Mouse (Mus musculus) heart, adult 18-20 months (tissue): ENCODE data around the gene Olfr102. TPM values are rescaled to one million over a fixed set of nuclear protein-coding genes. Genes with fewer than 3 reads are reported as not detected.

Experiments
- DNase-seq, 2 experiments: peaks; one replicate each; pipeline ENCODE4 v3.0.0; 2021 to 2022; ENCODE audit warnings: mixed read lengths in 1 of 2
- long read RNA-seq, 2 experiments: library from polyadenylated mRNA; stranded (forward); transcript quantifications; one replicate each; pipeline ENCODE4 v2.0.0; 2021
- total RNA-seq, 2 experiments: library from RNA; stranded (reverse); gene quantifications; 2 replicates each; pipeline ENCODE4 v1.2.3; 2021

Gene Olfr102
- not detected for total RNA-seq
- long read RNA-seq, experiment 1, result 0 reads
- long read RNA-seq, experiment 2, result 0 reads

DNA sequence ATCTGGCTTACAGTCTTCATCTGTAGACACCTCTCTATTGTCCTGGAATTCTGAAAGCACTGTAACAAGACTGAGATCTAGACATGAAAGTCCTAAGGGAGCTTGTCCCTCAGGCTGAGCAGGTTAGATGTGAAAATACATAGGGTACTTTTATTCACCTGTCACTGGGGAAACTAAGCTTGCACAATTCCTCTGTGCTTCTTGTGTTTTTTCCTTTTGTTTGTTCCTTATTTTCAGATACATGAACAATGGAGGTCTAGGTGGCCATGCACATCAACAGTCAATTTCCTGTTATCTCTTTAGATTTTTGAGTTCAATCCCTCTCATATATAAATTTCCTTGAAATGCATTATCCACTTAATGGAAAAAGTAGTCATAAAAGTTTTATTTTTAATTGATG, at the start of gene Olfr102:
Gene Olfr102, minus strand, starts transcription at position 101 of the 400 bp plus-strand sequence.
- no peak for DNase-seq

DNA sequence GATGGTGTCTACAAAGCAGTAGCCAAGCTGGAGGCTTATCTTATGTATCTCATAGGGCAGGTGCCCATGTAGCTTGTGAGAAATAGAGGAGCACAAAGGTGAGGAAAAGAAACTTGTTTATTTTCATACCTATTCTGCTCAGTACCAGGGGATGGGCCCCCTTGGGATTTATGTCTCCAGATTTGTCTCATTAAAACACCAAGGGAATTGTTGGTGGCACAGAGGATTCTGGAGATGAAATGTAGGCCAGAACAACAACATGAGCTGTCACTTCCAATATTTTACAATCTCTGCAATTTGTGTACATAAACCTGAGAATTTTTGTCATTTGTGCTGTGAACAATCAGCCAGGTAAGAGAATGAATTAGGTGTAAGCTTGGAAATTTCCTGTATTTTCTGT, 42.4 kb upstream of the Olfr102 start, which contains the start of gene Olfr104-ps:
Gene Olfr104-ps, plus strand, starts transcription at position 301 of the 400 bp plus-strand sequence.
- DNase-seq, result no peak

DNA sequence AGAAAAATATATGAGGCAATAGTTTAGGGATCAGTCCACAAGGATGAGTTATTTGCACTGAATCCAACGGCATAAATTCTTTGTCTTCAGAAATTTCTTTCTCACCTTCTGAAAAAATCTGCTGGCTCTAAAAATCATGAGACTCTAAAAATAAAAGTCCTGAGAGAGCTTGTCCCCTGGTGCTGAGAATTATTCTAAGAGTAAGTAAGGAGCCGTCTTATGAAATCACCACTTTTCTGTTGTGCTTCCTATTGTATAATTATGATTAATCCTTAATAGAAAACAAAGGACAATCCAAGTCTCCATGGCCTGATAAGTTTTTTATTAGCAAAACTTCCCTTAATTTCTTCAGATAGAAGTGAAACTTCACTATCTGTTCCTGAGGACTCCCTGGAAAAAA, 22.7 kb upstream of the Olfr102 start, which contains the start of gene Olfr103:
Gene Olfr103, minus strand, starts transcription at position 101 of the 400 bp plus-strand sequence.
- no peak for DNase-seq

DNA sequence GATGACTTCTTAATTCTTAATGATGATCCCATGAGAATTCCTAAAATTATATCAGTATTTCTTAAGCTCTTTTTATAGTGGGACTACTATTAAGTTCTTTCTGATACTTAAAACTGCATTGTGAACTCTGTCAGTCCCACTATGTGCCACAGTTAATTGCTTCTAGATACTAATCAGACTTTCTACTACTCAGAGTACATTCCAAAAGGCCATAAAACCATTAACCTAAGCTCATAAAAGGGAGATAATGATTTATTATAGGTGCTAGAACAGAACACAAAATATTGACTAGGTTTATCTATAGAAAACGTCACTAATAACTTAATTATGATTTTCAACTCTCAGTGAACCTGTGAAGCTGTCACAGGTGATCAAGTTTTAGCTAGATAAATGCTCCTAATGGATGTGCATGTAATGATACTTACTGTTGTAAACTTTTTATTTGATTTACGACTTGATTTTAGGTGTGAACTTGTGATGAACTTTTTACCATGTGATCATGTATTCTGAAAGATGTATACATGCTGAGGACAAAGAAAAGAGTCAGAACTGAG, 6.6 kb downstream of the Olfr102 start:
- no peak for DNase-seq

DNA sequence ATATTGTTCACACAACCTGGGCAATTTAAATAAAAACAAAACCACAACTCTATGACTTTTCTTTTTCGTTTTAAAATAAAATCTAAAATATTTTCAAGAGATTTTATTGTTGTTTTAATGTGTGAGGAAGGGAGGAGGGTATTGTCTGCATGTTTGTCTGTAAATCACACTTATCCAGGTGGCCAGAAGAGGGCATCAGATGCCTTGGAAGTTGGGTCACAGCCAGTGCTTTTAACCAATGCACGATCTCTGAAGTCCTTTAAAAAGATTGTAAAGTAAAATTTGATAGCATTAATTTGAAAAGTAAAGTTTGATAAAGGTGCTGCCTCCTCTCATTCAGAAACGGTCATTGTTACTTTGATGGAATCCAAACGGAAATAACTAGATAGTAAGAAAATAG, 8.4 kb downstream of the Olfr102 start:
- DNase-seq, result no peak

GRCm38 (mm10) chr17:37304213-37304612, 12.6 kb downstream of the Olfr102 start, which contains the start of gene Olfr101:
TSS of gene Olfr101 (minus strand) at chr17:37304313.
- no peak for DNase-seq

GRCm38 (mm10) chr17:37283360-37283759, 33.5 kb downstream of the Olfr102 start, which contains the start of gene Olfr99:
TSS of gene Olfr99 (minus strand) at chr17:37283460.
- DNase-seq, result no peak

GRCm38 (mm10) chr17:37280331-37280730, 36.5 kb downstream of the Olfr102 start:
- DNase-seq, result no peak

DNA sequence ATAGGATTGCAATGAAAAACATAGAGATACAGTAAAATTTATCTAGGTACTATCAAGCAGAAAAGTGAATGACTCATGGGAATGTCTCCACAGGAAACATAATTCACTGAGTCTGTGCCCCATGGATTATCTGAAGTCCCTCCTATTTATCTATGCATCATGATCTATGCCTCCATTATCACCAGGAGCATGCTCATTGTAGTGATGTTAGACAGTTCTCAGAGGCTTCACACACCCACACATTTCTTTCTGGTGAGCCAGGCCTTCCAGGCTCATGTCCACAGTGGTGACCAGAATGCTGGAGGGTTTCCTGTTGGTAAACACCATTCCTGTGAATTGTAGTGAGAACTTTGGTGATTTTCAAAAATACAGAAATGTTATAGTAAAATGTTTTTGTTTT, 40.3 kb downstream of the Olfr102 start:
- DNase-seq, result no peak

GRCm38 (mm10) chr17:37275626-37276248, 41.1 kb downstream of the Olfr102 start:
- DNase-seq, result peak in 1 of 2 experiments; percentile 22

DNA sequence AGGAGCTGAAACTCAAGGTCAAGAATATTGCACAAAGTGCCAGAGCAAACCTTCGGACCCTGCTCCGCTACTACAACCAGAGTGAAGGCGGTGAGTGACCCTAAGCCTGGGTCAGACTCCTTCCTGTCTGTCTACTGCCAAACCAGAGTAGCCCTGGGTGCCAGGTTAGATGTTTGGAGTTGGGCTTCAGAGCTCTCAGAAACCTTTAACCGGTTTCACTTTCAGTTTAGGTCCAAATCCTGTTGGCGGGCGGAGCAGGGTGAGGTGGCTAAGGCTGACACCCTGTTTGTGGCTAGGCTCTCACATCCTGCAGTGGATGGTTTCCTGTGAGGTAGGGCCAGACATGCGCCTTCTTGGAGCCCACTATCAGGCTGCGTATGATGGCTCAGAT, 46.2 kb downstream of the Olfr102 start:
- DNase-seq, result peak; percentile 78 to 86

GRCm38 (mm10) chr17:37270058-37270701, 46.7 kb downstream of the Olfr102 start, which contains the start of gene H2-M3:
TSS of gene H2-M3 (plus strand) at chr17:37270220.
- DNase-seq, result peak; percentile 95 to 99

- no peak for DNase-seq
These were observed 53.2 kb downstream of the Olfr102 start, which contains the start of gene Olfr98 for GRCm38 (mm10) chr17:37263626-37264025. TSS of gene Olfr98 (minus strand) at chr17:37263749.

Other genes starting within 250 kb of the Olfr102 start
- not detected for gene Olfr90, start 228.6 kb downstream of the Olfr102 start, total RNA-seq
- not detected for gene Olfr91, start 218.8 kb downstream of the Olfr102 start, total RNA-seq
- gene Olfr92, start 197.0 kb downstream of the Olfr102 start, total RNA-seq, result not detected
- gene Olfr93, start 155.6 kb downstream of the Olfr102 start, total RNA-seq, result not detected
- gene Ubd, start 123.2 kb downstream of the Olfr102 start, total RNA-seq, result 1 to 10 TPM in 1 of 2 experiments, not detected in 1; 1.2 TPM
- gene Olfr94, start 116.1 kb downstream of the Olfr102 start, total RNA-seq, result not detected
- not detected for gene Olfr95, start 103.9 kb downstream of the Olfr102 start, total RNA-seq
- not detected for gene Olfr96, start 96.9 kb downstream of the Olfr102 start, total RNA-seq
- gene Olfr97, start 79.7 kb downstream of the Olfr102 start, total RNA-seq, result not detected
- not detected for gene Olfr98, start 53.3 kb downstream of the Olfr102 start, total RNA-seq
- 1 to 10 TPM; 4.1 to 5.4 TPM for gene H2-M3, start 46.8 kb downstream of the Olfr102 start, total RNA-seq
- gene Olfr99, start 33.6 kb downstream of the Olfr102 start, total RNA-seq, result not detected
- gene Olfr101, start 12.7 kb downstream of the Olfr102 start, total RNA-seq, result not detected
- not detected for gene Olfr103, start 22.6 kb upstream of the Olfr102 start, total RNA-seq
- not detected for gene Olfr104-ps, start 42.5 kb upstream of the Olfr102 start, total RNA-seq
- not detected for gene Olfr105-ps, start 62.0 kb upstream of the Olfr102 start, total RNA-seq
- not detected for gene Olfr106-ps, start 73.3 kb upstream of the Olfr102 start, total RNA-seq
- not detected for gene Olfr107, start 82.2 kb upstream of the Olfr102 start, total RNA-seq
- not detected for gene Olfr108, start 128.4 kb upstream of the Olfr102 start, total RNA-seq
- not detected for gene Olfr109, start 141.9 kb upstream of the Olfr102 start, total RNA-seq
- 1 to 10 TPM in 1 of 2 experiments, not detected in 1; 1.3 TPM for gene H2-M2, start 166.5 kb upstream of the Olfr102 start, total RNA-seq
- gene Olfr110, start 175.4 kb upstream of the Olfr102 start, total RNA-seq, result not detected
- gene Olfr111, start 191.0 kb upstream of the Olfr102 start, total RNA-seq, result not detected